Mouse (Mus musculus) A20 (cell line): ENCODE results near the gene Siglecg.

Experiments
- DNase-seq: peaks from one replicate; pipeline ENCODE4 v3.0.0-alpha.2; 2011; ENCODE audit warnings: low read depth, low spot score

The Siglecg gene

GRCm38 (mm10) chr7:43442684-43443083 lies 34.7 kb downstream of the Siglecg start:
- no peak for DNase-seq

GRCm38 (mm10) chr7:43443126-43443916 lies 35.3 kb downstream of the Siglecg start:
- peak; percentile 84 for DNase-seq

GRCm38 (mm10) chr7:43443917-43444293 lies 35.9 kb downstream of the Siglecg start, which contains the start of the genes Etfb and Gm45233:
TSS of gene Etfb (plus strand) at chr7:43444083.
TSS of gene Gm45233 (plus strand) at chr7:43444128.
- DNase-seq: peak; percentile 97

- no peak for DNase-seq
These were observed 39.8 kb downstream of the Siglecg start for GRCm38 (mm10) chr7:43447801-43448200.

- no peak for DNase-seq
These were observed 40.2 kb downstream of the Siglecg start for GRCm38 (mm10) chr7:43448246-43448645.

- no peak for DNase-seq
These were observed 41.8 kb downstream of the Siglecg start for GRCm38 (mm10) chr7:43449811-43450210.

GRCm38 (mm10) chr7:43451726-43452125 lies 43.7 kb downstream of the Siglecg start:
- no peak for DNase-seq

- peak; percentile 30 for DNase-seq
These were observed 44.6 kb downstream of the Siglecg start for GRCm38 (mm10) chr7:43452609-43453008.

- DNase-seq: no peak
These were observed 45.8 kb downstream of the Siglecg start for GRCm38 (mm10) chr7:43453599-43454355.

- no peak for DNase-seq
These were observed 46.4 kb downstream of the Siglecg start for GRCm38 (mm10) chr7:43454371-43454770.

- no peak for DNase-seq
These were observed 54.8 kb downstream of the Siglecg start, which contains the start of gene Vsig10l for GRCm38 (mm10) chr7:43462851-43463250. TSS of gene Vsig10l (plus strand) at chr7:43463151.

GRCm38 (mm10) chr7:43463976-43464375 lies 56.0 kb downstream of the Siglecg start:
- no peak for DNase-seq

- no peak for DNase-seq
These were observed 56.9 kb downstream of the Siglecg start for GRCm38 (mm10) chr7:43464864-43465343.

GRCm38 (mm10) chr7:43465344-43466098 lies 57.5 kb downstream of the Siglecg start:
- peak; percentile 98 for DNase-seq

- DNase-seq: peak; percentile 86
These were observed 58.2 kb downstream of the Siglecg start for GRCm38 (mm10) chr7:43466099-43466694.
